Mouse (Mus musculus): Measurements from ENCODE around the gene Ces2b.
"Not testable (repeated sequence)": the region's sequence is repeated elsewhere in the genome, so short reads cannot be mapped to it uniquely, and the experiment has no call there.

Ces2b gene

DNA sequence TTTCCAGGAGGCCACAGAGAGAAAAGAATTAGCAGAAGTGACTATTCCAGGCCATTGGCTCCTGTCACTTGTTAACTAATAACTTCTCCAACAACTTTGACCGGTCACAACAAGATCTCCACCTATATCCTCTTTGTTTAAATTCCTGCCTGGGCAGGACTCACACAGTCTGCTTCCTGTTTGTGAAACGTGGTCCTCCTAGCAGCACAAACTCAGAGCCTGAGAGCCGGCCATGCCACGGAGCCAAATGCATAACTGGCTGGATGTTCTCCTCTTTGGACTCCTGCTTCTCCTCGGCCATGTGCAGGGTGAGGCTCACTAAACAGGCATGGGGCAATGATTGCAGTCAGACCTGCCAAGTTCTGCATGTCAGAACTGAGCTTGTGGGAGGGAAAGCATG is at the start of gene Ces2b:
Gene Ces2b (plus strand): TSS at position 133 of the 400 bp plus-strand sequence.
- ATAC-seq (ENCODE audit: low TSS enrichment) = no peak

DNA sequence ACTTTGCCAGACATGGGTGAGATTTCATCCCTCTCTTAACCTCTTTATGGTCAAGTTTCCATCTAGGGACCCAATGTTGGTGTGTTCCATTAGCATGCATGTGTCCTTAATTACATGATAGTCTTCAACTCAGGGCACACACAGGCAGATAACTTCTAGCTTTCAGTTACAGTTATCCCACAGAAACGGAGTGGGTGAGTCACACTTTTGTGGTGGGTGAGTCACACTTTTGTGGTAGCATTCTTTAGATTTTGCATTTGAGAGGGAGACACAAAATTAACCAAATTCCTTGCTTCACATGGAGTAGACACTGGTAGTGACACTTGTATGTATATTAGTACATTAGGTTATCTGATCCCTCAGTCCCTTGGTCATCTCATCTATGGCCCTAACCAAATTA is 44.3 kb upstream of the Ces2b start:
- peak; percentile 98 for ATAC-seq (ENCODE audit: low TSS enrichment)

DNA sequence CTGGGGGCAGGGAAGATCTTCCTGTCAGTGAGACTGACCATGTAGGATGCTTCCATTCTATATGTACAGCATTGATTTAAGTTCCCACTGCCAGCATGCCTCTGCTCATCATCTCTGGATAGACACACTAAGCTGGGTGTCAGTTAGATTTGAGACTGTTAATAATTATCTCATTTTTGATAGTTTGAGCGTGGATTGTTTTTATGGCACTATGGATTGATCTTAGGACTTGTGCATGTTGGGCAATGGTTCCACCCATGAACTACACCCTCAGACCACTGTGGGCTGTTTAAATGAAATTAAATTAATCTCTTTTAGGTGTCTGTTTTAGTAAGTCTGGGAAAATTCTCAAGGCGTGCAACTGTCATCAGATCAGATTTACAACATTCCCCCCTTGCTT is 42.4 kb upstream of the Ces2b start:
- ATAC-seq (ENCODE audit: low TSS enrichment) = no peak; the same call in 1 of the 2 replicates

DNA sequence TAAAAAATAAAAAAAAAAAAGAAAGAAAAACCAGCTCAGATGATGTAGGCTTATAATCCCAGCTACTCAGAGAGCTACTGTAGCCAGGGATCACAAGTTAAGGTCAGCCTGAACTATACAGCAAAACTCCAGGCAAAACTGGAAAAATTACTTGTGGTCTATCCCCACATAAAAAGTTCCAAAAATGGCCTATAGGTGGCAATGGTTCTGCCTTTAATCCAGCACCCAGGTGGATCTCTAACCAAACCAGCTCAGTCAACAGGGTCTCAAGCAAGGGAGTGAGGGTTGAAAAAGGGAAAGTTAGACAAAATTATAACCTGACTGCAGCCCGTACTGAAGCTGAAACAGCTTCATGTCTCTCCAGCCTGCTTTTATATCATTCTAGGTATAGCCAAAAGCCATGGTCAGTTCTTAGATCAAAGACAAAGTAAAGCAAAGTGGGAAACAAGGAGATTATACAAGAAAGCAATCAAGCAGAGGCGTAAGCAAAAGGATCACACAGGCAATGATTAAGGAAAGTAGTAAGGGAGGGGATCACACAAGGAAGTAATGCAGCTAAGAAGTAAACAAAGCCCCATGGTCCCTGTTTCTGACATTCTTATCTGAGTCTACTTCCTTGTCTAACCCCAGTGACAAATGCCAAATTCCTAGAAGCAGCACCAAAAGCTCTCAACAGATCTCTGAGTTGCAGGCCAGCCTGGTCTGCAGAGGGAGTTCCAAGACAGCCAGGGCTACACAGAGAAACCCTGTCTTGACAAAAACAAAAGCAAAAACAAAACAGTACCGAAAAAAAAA is 41.3 kb upstream of the Ces2b start:
- no peak for ATAC-seq (ENCODE audit: low TSS enrichment)

DNA sequence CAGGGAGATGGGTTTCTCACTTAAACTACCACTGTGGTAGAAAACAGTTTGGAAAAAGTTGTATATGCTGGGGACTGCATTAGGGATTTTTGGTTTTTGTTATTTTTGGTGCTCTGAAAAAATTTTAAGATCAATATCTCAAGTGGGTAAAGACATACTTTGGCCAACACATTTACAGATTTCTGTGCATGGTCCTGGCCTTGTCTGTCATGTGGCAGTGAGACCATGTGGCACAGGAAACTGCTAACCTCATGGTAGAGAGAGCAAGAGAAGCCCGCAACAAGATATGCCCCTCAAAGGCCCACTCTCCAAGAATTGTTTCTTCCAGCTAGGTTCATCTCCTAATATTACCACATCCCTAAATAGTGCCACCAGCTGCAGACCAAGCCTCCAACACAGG is 32.0 kb upstream of the Ces2b start:
- ATAC-seq (ENCODE audit: low TSS enrichment) = no peak

DNA sequence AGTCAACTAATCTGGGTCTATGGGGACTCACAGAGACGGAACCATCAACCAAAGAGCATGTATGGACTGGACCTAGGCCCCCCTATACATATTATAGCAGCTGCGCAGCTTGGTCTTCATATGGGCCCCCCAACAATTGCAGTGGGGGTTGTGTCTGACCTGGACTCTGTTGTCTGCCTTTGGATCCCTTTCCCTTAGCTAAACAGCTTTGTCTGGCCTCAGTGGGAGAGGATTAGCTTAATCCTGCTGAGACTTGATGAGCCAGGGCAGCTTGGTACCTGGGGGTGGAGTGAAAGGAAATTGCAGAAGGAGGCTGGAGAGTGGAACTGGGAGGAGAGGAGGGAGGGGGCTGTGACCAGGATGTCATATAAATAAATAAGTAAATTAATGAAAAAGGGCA is 25.2 kb upstream of the Ces2b start:
- ATAC-seq (ENCODE audit: low TSS enrichment) = no peak

DNA sequence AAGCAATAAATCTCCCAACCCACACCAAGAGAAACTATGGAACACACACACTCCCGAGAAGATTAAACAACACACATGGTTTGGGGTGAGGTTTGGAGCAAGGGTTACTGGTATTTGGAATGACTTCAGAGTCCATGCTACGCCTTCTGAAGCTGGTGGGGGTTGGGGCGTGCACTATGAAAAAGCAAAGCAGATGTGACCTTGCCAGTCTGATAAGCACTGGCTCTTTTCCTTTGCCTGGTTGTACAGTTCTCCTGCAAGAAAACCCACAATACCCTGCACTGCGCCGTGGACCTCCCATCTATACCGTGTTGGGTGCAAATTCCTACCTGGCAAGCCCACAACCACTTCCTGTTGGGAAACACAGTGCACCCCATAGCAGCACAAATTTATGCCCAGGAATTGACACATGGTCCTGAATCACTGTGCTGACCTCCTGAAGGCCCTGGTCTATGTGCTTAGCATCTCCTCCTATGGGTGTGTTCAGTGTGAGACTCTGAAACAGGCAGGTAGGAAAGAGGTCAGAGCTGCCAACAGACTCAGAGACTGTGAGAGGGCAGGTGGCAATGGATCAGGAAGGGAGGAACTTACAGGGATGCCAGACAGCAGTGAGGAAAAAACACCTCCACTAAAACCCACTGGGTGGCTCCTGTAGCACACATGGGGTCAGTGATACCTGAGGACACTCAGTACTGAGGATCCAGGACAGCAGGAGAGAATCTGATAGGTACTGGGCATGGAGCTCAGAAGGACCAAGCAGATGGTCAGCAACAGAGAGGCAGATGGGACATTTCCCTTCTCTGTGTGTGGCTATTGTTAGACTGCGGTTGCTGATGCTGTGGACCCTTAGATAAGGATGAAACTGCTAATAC is 22.6 kb upstream of the Ces2b start:
- no peak for ATAC-seq (ENCODE audit: low TSS enrichment)

DNA sequence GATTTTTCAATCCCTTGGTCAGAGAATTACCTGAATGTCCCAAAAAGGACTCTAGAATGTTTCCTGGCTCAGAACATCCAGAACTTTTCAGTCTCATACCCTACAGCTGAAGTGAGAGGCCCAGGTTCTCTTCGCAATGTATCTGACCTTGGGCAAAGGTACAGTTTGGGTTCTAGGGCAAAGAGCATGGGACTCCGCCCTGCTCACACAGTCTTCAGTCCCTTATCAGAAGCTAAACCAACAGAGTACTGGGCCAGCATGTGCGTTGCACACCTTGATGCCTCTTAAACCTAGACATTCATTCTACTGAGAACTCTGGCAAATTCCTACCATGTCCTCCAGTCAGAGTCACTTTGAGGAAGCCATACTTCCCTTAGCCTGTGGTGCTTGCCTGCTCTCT is 21.9 kb upstream of the Ces2b start:
- no peak for ATAC-seq (ENCODE audit: low TSS enrichment)

DNA sequence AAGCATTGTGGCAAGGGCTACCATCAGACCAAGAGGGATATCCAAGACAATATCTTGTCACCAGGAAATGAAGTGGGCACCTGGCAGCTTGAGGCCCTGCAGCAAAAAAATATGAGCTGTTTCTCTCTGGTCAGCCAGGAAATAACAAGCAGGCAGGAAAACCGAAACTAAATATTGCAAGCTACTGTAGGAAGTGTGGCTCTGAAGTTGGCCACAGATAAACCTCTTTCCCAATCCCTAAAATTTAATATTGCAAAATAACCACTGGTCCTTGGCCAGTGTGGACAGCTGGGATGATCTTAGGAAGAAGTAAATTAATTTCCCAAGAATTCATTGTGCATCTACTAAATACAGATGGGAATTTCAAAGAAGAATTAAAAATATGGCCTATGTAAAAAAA is 4.5 kb upstream of the Ces2b start:
- ATAC-seq (ENCODE audit: low TSS enrichment) = no peak

DNA sequence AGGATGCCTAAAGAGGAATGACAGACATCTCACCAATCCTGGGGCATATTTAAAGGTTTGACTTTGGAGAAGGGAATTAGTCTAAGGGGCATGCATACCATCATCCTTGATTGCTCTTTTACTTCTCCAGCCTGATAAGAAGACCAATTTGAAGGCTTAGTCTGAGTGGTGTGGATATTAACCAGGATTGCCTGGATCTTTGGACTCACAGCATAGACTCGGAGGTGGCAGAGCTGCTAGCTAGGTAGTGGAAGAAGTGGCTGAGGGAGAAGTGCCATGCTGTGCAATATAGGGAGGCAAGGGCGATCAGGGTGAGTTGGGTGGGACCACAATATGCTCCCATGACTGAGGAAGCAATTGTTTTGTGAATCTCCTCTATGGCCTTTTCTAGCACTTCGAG is 3.2 kb upstream of the Ces2b start:
- no peak for ATAC-seq (ENCODE audit: low TSS enrichment)

DNA sequence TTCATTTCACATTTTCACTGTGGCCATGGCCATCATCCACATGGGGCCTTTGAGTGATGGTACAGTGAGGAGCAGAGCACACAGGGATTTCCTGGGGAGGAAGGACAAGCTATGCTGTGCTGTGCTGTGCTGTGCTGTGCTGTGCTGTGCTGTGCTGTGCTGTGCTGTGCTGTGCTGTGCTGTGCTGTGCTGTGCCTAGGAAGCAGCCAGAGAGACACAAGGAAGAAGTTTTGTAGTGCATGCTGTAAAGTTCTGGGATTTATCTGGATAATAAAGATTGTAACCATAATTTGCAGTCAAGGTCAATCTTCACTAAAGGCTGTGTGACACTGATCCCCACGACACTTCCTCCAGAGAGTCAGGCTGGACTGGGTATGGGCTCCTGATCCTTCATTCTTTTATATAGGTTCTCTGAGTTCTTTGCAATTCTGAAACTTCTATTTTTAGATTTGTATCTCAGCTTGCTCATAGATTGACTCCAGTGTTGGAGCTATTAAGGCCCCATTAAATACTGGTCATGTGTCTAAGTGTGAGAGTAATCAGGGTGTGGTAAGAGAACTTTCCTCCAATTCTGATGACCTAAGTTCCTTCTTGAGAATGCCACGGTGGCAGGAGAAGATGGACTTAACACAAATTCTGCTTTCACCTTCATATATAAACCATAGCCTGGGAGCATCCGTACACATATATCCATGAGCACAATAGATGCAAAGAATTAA is 10.1 kb downstream of the Ces2b start:
- no peak for ATAC-seq (ENCODE audit: low TSS enrichment)

DNA sequence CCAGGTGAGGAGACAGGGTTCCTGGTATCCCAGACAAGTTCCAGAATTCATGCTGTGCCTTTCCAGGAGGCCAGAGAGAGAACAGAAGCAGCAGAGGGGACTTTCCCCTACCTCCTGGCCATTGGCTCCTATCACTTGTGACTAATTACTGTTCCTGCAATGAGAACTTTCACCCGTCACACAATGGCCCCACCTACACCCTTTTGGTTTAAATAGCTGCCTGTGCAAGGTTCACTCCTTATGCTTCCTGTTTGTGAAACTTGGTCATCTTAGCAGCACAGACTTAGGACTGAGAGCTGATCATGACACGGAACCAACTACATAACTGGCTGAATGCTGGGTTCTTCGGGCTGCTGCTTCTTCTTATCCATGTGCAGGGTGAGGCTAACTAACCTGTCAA is 15.5 kb downstream of the Ces2b start, which contains the start of gene Ces2c:
Gene Ces2c (plus strand): TSS at position 238 of the 400 bp plus-strand sequence.
- no peak for ATAC-seq (ENCODE audit: low TSS enrichment)

DNA sequence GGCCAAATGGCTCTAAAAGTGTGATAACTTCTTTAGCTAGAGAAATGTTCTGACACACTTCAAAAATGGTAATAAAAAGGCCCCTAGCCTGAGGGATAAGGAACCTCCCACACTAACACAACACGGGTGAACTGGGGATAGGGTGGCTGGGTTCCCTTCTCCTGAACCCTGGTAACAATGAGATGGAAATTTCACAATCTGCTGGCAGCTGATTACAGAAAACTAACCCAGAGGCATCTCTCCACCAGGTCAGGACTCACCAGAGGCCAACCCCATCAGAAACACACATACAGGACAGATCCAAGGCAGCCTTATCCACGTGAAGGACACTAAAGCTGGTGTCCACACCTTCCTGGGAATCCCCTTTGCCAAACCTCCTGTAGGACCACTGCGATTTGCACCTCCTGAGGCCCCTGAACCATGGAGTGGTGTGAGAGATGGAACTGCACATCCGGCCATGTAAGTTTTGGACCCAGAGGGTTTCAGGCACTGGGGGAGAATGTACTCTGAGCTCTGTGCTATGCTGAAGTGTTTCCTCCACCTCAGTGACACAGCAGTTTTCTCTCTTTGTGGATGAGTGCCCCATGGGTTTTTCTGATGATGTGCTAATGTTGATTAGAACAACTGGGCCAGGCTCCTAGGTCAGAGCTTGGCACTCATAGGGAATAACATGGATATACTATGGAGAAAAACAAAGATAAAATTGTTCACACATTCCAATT is 16.5 kb downstream of the Ces2b start:
- ATAC-seq (ENCODE audit: low TSS enrichment) = no peak

DNA sequence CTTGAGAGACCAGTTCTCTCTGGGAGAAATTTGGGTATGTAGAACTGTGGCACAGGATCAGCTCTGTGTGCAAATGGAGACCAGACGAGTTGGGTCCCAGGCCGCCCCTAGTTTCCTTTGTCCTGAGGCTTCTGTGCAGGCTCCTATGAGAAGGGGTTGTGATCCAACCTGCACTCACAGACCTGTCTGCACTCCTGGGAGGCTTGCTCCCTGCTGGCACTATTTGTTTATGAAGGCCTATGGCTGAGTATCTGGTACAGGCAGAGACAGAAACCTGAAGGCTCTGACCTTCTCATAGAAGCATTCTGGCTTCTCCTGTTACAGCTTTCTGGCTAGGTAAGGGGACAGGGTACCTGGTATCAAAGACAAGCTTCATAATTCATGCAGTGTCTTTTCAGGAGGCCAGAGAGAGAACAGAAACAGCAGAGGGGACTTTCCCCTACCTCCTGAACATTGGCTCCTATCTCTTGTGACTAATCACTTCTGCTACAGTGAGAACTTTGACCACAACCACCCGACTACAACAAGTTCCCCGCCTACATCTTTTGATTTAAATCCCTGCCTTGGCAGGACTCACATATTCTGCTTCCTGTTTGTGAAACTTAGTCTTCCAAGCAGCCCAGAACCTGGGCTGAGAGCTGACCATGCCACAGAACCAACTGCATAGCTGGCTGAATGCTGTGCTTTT is 35.6 kb downstream of the Ces2b start:
- ATAC-seq (ENCODE audit: low TSS enrichment) = not testable (repeated sequence)

DNA sequence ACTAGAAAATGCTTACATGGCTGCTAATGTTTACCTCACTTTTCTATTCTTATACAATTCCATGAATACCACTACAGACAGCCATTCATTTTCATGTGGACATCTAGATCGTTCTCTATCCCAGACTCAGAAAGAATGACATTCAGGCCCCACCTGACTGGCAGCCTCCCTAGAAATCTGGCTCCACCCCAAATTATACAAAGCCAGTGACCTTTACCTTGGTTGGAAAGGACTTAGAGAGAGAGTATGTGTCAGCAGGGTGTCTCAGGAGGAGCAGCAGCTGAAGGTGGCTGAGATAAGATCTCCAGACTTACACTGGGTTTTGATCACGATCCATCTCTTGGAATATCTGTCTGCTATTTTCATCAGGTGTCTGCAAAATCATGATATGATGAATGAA is 37.5 kb downstream of the Ces2b start:
- ATAC-seq (ENCODE audit: low TSS enrichment) = not testable (repeated sequence)

DNA sequence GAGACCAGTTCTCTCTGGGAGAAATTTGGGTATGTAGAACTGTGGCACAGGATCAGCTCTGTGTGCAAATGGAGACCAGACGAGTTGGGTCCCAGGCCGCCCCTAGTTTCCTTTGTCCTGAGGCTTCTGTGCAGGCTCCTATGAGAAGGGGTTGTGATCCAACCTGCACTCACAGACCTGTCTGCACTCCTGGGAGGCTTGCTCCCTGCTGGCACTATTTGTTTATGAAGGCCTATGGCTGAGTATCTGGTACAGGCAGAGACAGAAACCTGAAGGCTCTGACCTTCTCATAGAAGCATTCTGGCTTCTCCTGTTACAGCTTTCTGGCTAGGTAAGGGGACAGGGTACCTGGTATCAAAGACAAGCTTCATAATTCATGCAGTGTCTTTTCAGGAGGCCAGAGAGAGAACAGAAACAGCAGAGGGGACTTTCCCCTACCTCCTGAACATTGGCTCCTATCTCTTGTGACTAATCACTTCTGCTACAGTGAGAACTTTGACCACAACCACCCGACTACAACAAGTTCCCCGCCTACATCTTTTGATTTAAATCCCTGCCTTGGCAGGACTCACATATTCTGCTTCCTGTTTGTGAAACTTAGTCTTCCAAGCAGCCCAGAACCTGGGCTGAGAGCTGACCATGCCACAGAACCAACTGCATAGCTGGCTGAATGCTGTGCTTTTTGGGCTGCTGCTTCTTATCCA is 55.0 kb downstream of the Ces2b start:
- not testable (repeated sequence) for ATAC-seq (ENCODE audit: low TSS enrichment)

Measured in frontal cortex, adult (tissue).